8 mouse cellular contexts compared by ENCODE assay signal in the genomic region with DNA sequence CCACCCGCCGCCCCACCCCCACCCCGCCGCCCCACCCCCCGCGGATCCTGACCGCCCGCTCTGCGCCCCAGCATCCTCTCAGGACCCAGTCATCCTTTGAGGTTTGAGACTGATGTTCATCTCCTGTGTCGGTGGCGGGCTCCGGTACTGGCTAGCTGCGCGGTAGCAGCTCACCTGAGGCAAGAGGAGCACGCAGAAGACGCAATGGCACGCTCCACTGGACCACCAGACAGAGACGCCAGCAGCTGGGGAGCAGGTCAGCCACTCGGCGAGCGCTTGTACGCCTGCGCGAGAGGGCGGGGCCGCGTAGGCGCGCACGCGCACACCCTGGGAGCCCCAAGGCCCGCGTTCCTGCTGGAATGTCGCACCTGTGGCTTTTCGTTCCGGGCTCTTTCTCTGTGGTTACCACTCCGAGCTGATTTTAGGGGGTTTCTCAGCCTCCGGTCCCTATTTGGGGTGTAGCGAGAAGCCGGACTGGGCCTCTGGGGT. TPM values are rescaled to one million over a fixed set of nuclear protein-coding genes. Genes with fewer than 3 reads are reported as not detected.
DNase-seq lines count a peak whose midpoint lies in the region; ATAC-seq and TF ChIP-seq lines count a peak whose summit lies in the region.

A gene (plus strand): TSS at position 305 of the 489 bp plus-strand sequence.

- peaks cover 14% of the 10 kb centered on the region for H3K36me3 ChIP-seq in C2C12 (ENCODE audit: control insufficient read depth, insufficient read depth)
- peaks cover 30% of the 10 kb centered on the region for H3K36me3 ChIP-seq in erythroblast, embryonic 14.5 days (ENCODE audit: control insufficient read depth)
- peaks cover 46% of the 10 kb centered on the region for H3K36me3 ChIP-seq in heart, embryonic 13.5 days
- H3K36me3 ChIP-seq in liver, embryonic 12.5 days: peaks cover 34% of the 10 kb centered on the region
- peaks cover 15% of the 10 kb centered on the region for H3K36me3 ChIP-seq in stomach, embryonic 15.5 days

- H3K79me3 ChIP-seq in C2C12 (ENCODE audit: low read depth): peaks cover 12% of the 10 kb centered on the region

- peaks cover 47% of the 10 kb centered on the region for H3K79me2 ChIP-seq in C2C12 (ENCODE audit: control insufficient read depth, insufficient read depth)

- H3K4me1 ChIP-seq in erythroblast, embryonic 14.5 days (ENCODE audit: control insufficient read depth): peaks cover 31% of the 10 kb centered on the region
- H3K4me1 ChIP-seq in heart, embryonic 13.5 days: peaks cover 23% of the 10 kb centered on the region
- H3K4me1 ChIP-seq in liver, embryonic 12.5 days: peaks cover 30% of the 10 kb centered on the region
- H3K4me1 ChIP-seq in stomach, embryonic 15.5 days: peaks cover 16% of the 10 kb centered on the region; the same call in 1 of the 2 replicates

- peak within 1 kb of the TSS; percentile 93 for H3K9ac ChIP-seq in heart, embryonic 13.5 days
- H3K9ac ChIP-seq in liver, embryonic 12.5 days: peak within 1 kb of the TSS; percentile 91
- H3K9ac ChIP-seq in stomach, embryonic 15.5 days: peak within 1 kb of the TSS; percentile 80

- peak within 1 kb of the TSS; percentile 86 for H3ac ChIP-seq in C2C12 (ENCODE audit: control insufficient read depth, insufficient read length, low read depth)

- H3K27me3 ChIP-seq in C2C12 (ENCODE audit: control insufficient read depth, insufficient read depth, insufficient read length): no peaks in the 10 kb centered on the region
- no peaks in the 10 kb centered on the region for H3K27me3 ChIP-seq in erythroblast, embryonic 14.5 days (ENCODE audit: control insufficient read depth)
- no peaks in the 10 kb centered on the region for H3K27me3 ChIP-seq in heart, embryonic 13.5 days (replicated peaks)
- H3K27me3 ChIP-seq in liver, embryonic 12.5 days (replicated peaks): no peaks in the 10 kb centered on the region
- no peaks in the 10 kb centered on the region for H3K27me3 ChIP-seq in stomach, embryonic 15.5 days (replicated peaks)

- peak; percentile 74 for TF ChIP-seq POLR2A in brain, embryonic 14.5 days (IDR thresholded peaks at IDR 0.05; ENCODE audit: borderline replicate concordance, extremely low read depth, insufficient read depth, insufficient read length, poor library complexity, severe bottlenecking)

- WGBS in heart, embryonic 13.5 days: under 1% methylated on average over 33 of the region's 40 CpGs
- WGBS in liver, embryonic 12.5 days (ENCODE audit: insufficient replicate concordance): under 1% methylated on average over 40 of the region's 40 CpGs
- under 1% methylated on average over 36 of the region's 40 CpGs for WGBS in stomach, embryonic 15.5 days

- peak within 1 kb of the TSS; percentile 97 for H3K4me2 ChIP-seq in heart, embryonic 13.5 days
- H3K4me2 ChIP-seq in liver, embryonic 12.5 days: peak within 1 kb of the TSS; percentile 97
- H3K4me2 ChIP-seq in stomach, embryonic 15.5 days: peak within 1 kb of the TSS; percentile 80

- peak within 1 kb of the TSS; percentile 80 for H3K4me3 ChIP-seq in C2C12 (ENCODE audit: insufficient read depth, poor library complexity, severe bottlenecking)
- H3K4me3 ChIP-seq in erythroblast, embryonic 14.5 days (replicated peaks): peak within 1 kb of the TSS; percentile 93
- peak within 1 kb of the TSS; percentile 92 for H3K4me3 ChIP-seq in heart, embryonic 13.5 days
- H3K4me3 ChIP-seq in liver, embryonic 12.5 days: peak within 1 kb of the TSS; percentile 87
- H3K4me3 ChIP-seq in stomach, embryonic 15.5 days (replicated peaks): peak within 1 kb of the TSS; percentile 65

- ATAC-seq in heart, embryonic 13.5 days (ENCODE audit: extremely low read depth, insufficient number of reproducible peaks, low FRiP score, low TSS enrichment): peak; percentile 86
- peak; percentile 93 for ATAC-seq in liver, embryonic 12.5 days
- ATAC-seq in stomach, embryonic 15.5 days (ENCODE audit: insufficient read depth, low FRiP score, low read depth): peak; percentile 95

- H3K27ac ChIP-seq in heart, embryonic 13.5 days (replicated peaks): peak within 1 kb of the TSS; percentile 76
- H3K27ac ChIP-seq in liver, embryonic 12.5 days: peak within 1 kb of the TSS; percentile 70
- peak within 1 kb of the TSS; percentile 87 for H3K27ac ChIP-seq in stomach, embryonic 15.5 days

- TF ChIP-seq CTCF in C2C12 (IDR thresholded peaks at IDR 0.05; ENCODE audit: control insufficient read depth, insufficient read depth, insufficient read length): no peak
- no peak for TF ChIP-seq CTCF in brain, embryonic 14.5 days (IDR thresholded peaks at IDR 0.05; ENCODE audit: borderline replicate concordance, extremely low read depth, insufficient read depth, insufficient read length)

- peak; percentile 96 for DNase-seq in brain, embryonic 14.5 days (ENCODE audit: low read depth)
- peak; percentile 94 for DNase-seq in kidney, postnatal 10 days
- DNase-seq in natural killer cell, adult 2 months (ENCODE audit: low spot score in 2 of 2): peak; percentile 76 to 88

- no peaks in the 10 kb centered on the region for H3K9me3 ChIP-seq in erythroblast, embryonic 14.5 days (ENCODE audit: control insufficient read depth, low read length)
- no peaks in the 10 kb centered on the region for H3K9me3 ChIP-seq in heart, embryonic 13.5 days
- no peaks in the 10 kb centered on the region for H3K9me3 ChIP-seq in liver, embryonic 12.5 days (replicated peaks)
- H3K9me3 ChIP-seq in stomach, embryonic 15.5 days: no peaks in the 10 kb centered on the region

TF ChIP-seq in C2C12, 6 proteins besides CTCF, POLR2A, EP300 and RAD21:
- TF ChIP-seq MYOD1 (IDR thresholded peaks at IDR 0.05; ENCODE audit: control insufficient read depth, insufficient read length, low read depth) (peak; percentile 29), CEBPB (IDR thresholded peaks at IDR 0.05; ENCODE audit: low read depth) (no peak)

RNA-seq across cellular contexts. Expression of the gene that starts here (rescaled TPM):
- polyA plus RNA-seq in C2C12 (2012; fragmentation: generic; extraction: Trizol): 5.1 TPM
- 14.6 and 17.9 TPM in 2 replicates for polyA plus RNA-seq in brain, embryonic 14.5 days (2012; rRNA removed)
- 0.17 and 0.33 TPM in 2 replicates for polyA plus RNA-seq in erythroblast, embryonic 14.5 days (2012)
- polyA plus RNA-seq in heart, embryonic 13.5 days (2015; fragmentation: Nextera tagmentation; extraction: Ambion mirVana): 10.5 and 11.9 TPM in 2 replicates
- polyA plus RNA-seq in liver, embryonic 12.5 days (2016; fragmentation: Nextera tagmentation; extraction: Ambion mirVana): 7.5 and 7.7 TPM in 2 replicates
- 10.5 and 11.0 TPM in 2 replicates for polyA plus RNA-seq in stomach, embryonic 15.5 days (2015; fragmentation: Nextera tagmentation; extraction: Ambion mirVana)

Comparison
In these comparisons a context has a peak if more than half of its experiments do, and no peak if none do; other contexts are left out.
1. Peak in every context shown above with its lines: DNase-seq, ATAC-seq, H3K4me3 ChIP-seq and H3K27ac ChIP-seq.